Mouse (Mus musculus) C2C12 (cell line): ENCODE results near the gene Grb7. TPM values are rescaled to one million over a fixed set of nuclear protein-coding genes. Genes with fewer than 3 reads are reported as not detected.

Experiments used
- H3K27me3 ChIP-seq: one replicate; pipeline ENCODE4 v1.6.1; 2011; ENCODE audit not compliant: control insufficient read depth, insufficient read depth, insufficient read length
- H3K36me3 ChIP-seq: one replicate; pipeline ENCODE4 v1.6.1; 2011; ENCODE audit not compliant: control insufficient read depth, insufficient read depth
- H3K4me3 ChIP-seq: one replicate; pipeline ENCODE4 v1.5.1; 2011; ENCODE audit warnings: mild to moderate bottlenecking, control low read depth; ENCODE audit not compliant: poor library complexity, insufficient read depth, severe bottlenecking
- H3K79me2 ChIP-seq: one replicate; pipeline ENCODE4 v1.6.1; 2011; ENCODE audit not compliant: control insufficient read depth, insufficient read depth
- H3K79me3 ChIP-seq: one replicate; pipeline ENCODE4 v1.6.1; 2011; ENCODE audit warnings: low read depth, control low read depth
- H3ac ChIP-seq: one replicate; pipeline ENCODE3; 2011; ENCODE audit warnings: low read depth; ENCODE audit not compliant: control insufficient read depth, insufficient read length
- CEBPB ChIP-seq: IDR thresholded peaks from one replicate; pipeline ENCODE4 v1.6.1; 2011; ENCODE audit warnings: low read depth, mild to moderate bottlenecking, control low read depth, moderate library complexity
- CTCF ChIP-seq: IDR thresholded peaks from one replicate; pipeline ENCODE4 v1.5.1; 2011; ENCODE audit not compliant: control insufficient read depth, insufficient read depth, insufficient read length
- MAX ChIP-seq: IDR thresholded peaks from one replicate; pipeline ENCODE4 v1.6.1; 2011; ENCODE audit warnings: mild to moderate bottlenecking, control low read depth
- MYOD1 ChIP-seq: IDR thresholded peaks from one replicate; pipeline ENCODE4 v1.6.1; 2011; ENCODE audit warnings: low read depth; ENCODE audit not compliant: control insufficient read depth, insufficient read length
- MYOG ChIP-seq: IDR thresholded peaks from one replicate; pipeline ENCODE4 v1.6.1; 2011; ENCODE audit not compliant: control insufficient read depth, insufficient read length; ENCODE audit errors: extremely low read depth
- USF1 ChIP-seq: IDR thresholded peaks from one replicate; pipeline ENCODE4 v1.6.1; 2011; ENCODE audit warnings: low read depth, mild to moderate bottlenecking, control low read depth, moderate library complexity
- polyA plus RNA-seq: library from polyadenylated mRNA; unstranded; fragments of >200 nt; fragmentation: generic; extraction: Trizol; gene quantifications from one replicate; pipeline ENCODE4 v1.2.1, GENCODE M21; 2012; ENCODE audit warnings: missing spikeins

Grb7 gene
- polyA plus RNA-seq, 1 experiment: not detected

- H3K36me3 ChIP-seq: no peaks in the 10 kb centered on the region
- H3ac ChIP-seq: no peak overlapping the region
- H3K79me2 ChIP-seq: no peaks in the 10 kb centered on the region
- TF ChIP-seq CEBPB (no peak), MAX (no peak), MYOG (no peak), MYOD1 (no peak), USF1 (no peak), CTCF (no peak)
- H3K4me3 ChIP-seq: no peak overlapping the region
- peaks cover 49% of the 10 kb centered on the region for H3K27me3 ChIP-seq
- H3K79me3 ChIP-seq: no peaks in the 10 kb centered on the region
These were observed 58.7 kb downstream of the Grb7 start for GRCm38 (mm10) chr11:98504926-98505325.

Other genes with a start within 250 kb of the Grb7 start
- gene Cdk12, start 243.3 kb upstream of the Grb7 start, polyA plus RNA-seq: 8.7 TPM
- not detected for gene Neurod2, start 116.7 kb upstream of the Grb7 start, polyA plus RNA-seq
- 0.28 TPM for gene Ppp1r1b, start 98.0 kb upstream of the Grb7 start, polyA plus RNA-seq
- gene Stard3, start 88.0 kb upstream of the Grb7 start, polyA plus RNA-seq: 28.3 TPM
- gene Tcap, start 62.6 kb upstream of the Grb7 start, polyA plus RNA-seq: 0.13 TPM
- 0.04 TPM for gene Pnmt, start 59.9 kb upstream of the Grb7 start, polyA plus RNA-seq
- 6.3 TPM for gene Pgap3, start 45.9 kb upstream of the Grb7 start, polyA plus RNA-seq
- gene Erbb2, start 33.9 kb upstream of the Grb7 start, polyA plus RNA-seq: 15.4 TPM
- 73.7 TPM for gene Mien1, start 7.4 kb upstream of the Grb7 start, polyA plus RNA-seq
- gene Ikzf3, start 99.6 kb downstream of the Grb7 start, polyA plus RNA-seq: not detected
- gene Zpbp2, start 104.7 kb downstream of the Grb7 start, polyA plus RNA-seq: not detected
- gene Ormdl3, start 141.0 kb downstream of the Grb7 start, polyA plus RNA-seq: 25.0 TPM
- not detected for gene Lrrc3c, start 151.9 kb downstream of the Grb7 start, polyA plus RNA-seq
- 0.34 TPM for gene Gm12355, start 179.3 kb downstream of the Grb7 start, polyA plus RNA-seq
- gene Gsdma3, start 180.0 kb downstream of the Grb7 start, polyA plus RNA-seq: not detected
- gene Gsdma2, start 200.4 kb downstream of the Grb7 start, polyA plus RNA-seq: not detected
- gene Gsdma, start 218.0 kb downstream of the Grb7 start, polyA plus RNA-seq: not detected
- gene Psmd3, start 236.2 kb downstream of the Grb7 start, polyA plus RNA-seq: 244 TPM